Mouse (Mus musculus): ENCODE measurements around the gene Cyp2d34. TPM values are rescaled to one million over a fixed set of nuclear protein-coding genes. Genes with fewer than 3 reads are reported as not detected.

Cyp2d34 gene
- polyA plus RNA-seq, 1 experiment: not detected

- no peak for TF ChIP-seq TCF3 (IDR thresholded peaks at IDR 0.05; ENCODE audit: insufficient read length, low read depth)
- no peak for TF ChIP-seq SRF (IDR thresholded peaks at IDR 0.05; ENCODE audit: control insufficient read depth, insufficient read length, low read depth)
- TF ChIP-seq POLR2A (IDR thresholded peaks at IDR 0.05; ENCODE audit: insufficient read length, low read depth): no peak
- no peak for TF ChIP-seq MAX (IDR thresholded peaks at IDR 0.05; ENCODE audit: low read depth)
- no peak for TF ChIP-seq MYOD1 (IDR thresholded peaks at IDR 0.05; ENCODE audit: control insufficient read depth in 1 of 3, insufficient read length in 2 of 3, low read depth in 2 of 3)
- TF ChIP-seq E2F4 (IDR thresholded peaks at IDR 0.05; ENCODE audit: insufficient read depth): no peak
- TF ChIP-seq CEBPB (IDR thresholded peaks at IDR 0.05; ENCODE audit: insufficient read depth, poor library complexity, severe bottlenecking): no peak
- no peak for TF ChIP-seq REST (IDR thresholded peaks at IDR 0.05; ENCODE audit: insufficient read depth, insufficient read length)
- no peak for TF ChIP-seq USF1 (IDR thresholded peaks at IDR 0.05; ENCODE audit: low read depth)
- TF ChIP-seq MYOG (IDR thresholded peaks at IDR 0.05; ENCODE audit: control insufficient read depth in 1 of 3, insufficient read depth in 1 of 3, insufficient read length in 2 of 3, low read depth in 2 of 3): no peak
- TF ChIP-seq TCF12 (IDR thresholded peaks at IDR 0.05; ENCODE audit: insufficient read depth, poor library complexity, severe bottlenecking): no peak
- H3ac ChIP-seq (ENCODE audit: control insufficient read depth, insufficient read length): no peak overlapping the region
- H3K36me3 ChIP-seq (ENCODE audit: control insufficient read depth, insufficient read depth): no peaks in the 10 kb centered on the region
- H3K79me2 ChIP-seq (ENCODE audit: control insufficient read depth, insufficient read depth): no peaks in the 10 kb centered on the region
- H3K4me2 ChIP-seq (ENCODE audit: low read depth): no peak overlapping the region
- H3K4me3 ChIP-seq: no peak overlapping the region
- no peaks in the 10 kb centered on the region for H3K27me3 ChIP-seq (ENCODE audit: control insufficient read depth, insufficient read depth, insufficient read length)
Observed at GRCm38 (mm10) chr15:82579071-82579470, 41.7 kb downstream of the Cyp2d34 start.

- no peak for TF ChIP-seq CEBPB (IDR thresholded peaks at IDR 0.05; ENCODE audit: insufficient read depth, poor library complexity, severe bottlenecking)
- Histone ChIP-seq H3K27me3 (ENCODE audit: control insufficient read depth, insufficient read depth, insufficient read length) (no peaks in the 10 kb centered on the region), H3K4me2 (ENCODE audit: low read depth) (no peak overlapping the region), H3K79me2 (ENCODE audit: control insufficient read depth, insufficient read depth) (no peaks in the 10 kb centered on the region), H3K4me3 (no peak overlapping the region), H3ac (ENCODE audit: control insufficient read depth, insufficient read length) (no peak overlapping the region), H3K36me3 (ENCODE audit: control insufficient read depth, insufficient read depth) (no peaks in the 10 kb centered on the region)
Observed at GRCm38 (mm10) chr15:82572856-82573255, 47.9 kb downstream of the Cyp2d34 start.

Other genes with a start within 250 kb of the Cyp2d34 start
- 2.4 TPM for gene Cyp2d22, start 240.7 kb downstream of the Cyp2d34 start, polyA plus RNA-seq (2012; fragmentation: generic; extraction: Trizol)
- gene Cyp2d11, start 226.9 kb downstream of the Cyp2d34 start, polyA plus RNA-seq (2012; fragmentation: generic; extraction: Trizol): not detected
- not detected for gene Cyp2d10, start 213.8 kb downstream of the Cyp2d34 start, polyA plus RNA-seq (2012; fragmentation: generic; extraction: Trizol)
- not detected for gene Cyp2d9, start 187.5 kb downstream of the Cyp2d34 start, polyA plus RNA-seq (2012; fragmentation: generic; extraction: Trizol)
- not detected for gene Cyp2d12, start 65.9 kb downstream of the Cyp2d34 start, polyA plus RNA-seq (2012; fragmentation: generic; extraction: Trizol)
- not detected for gene Cyp2d40, start 143.2 kb upstream of the Cyp2d34 start, polyA plus RNA-seq (2012; fragmentation: generic; extraction: Trizol)
- gene Cyp2d26, start 173.3 kb upstream of the Cyp2d34 start, polyA plus RNA-seq (2012; fragmentation: generic; extraction: Trizol): not detected

Measured in myocyte (in vitro differentiated cells).